Mouse (Mus musculus) myocyte (in vitro differentiated cells): ENCODE results near the gene Filip1.

Source experiments
- E2F4 ChIP-seq: IDR thresholded peaks from one replicate; pipeline ENCODE4 v1.6.1; 2011; ENCODE audit warnings: mild to moderate bottlenecking, control low read depth, moderate library complexity; ENCODE audit not compliant: insufficient read depth
- MAX ChIP-seq: IDR thresholded peaks from one replicate; pipeline ENCODE4 v1.6.1; 2011; ENCODE audit warnings: low read depth, mild to moderate bottlenecking, control low read depth
- POLR2A ChIP-seq: IDR thresholded peaks from one replicate; pipeline ENCODE4 v1.6.1; 2011; ENCODE audit warnings: low read depth, mild to moderate bottlenecking, control low read depth, moderate library complexity; ENCODE audit not compliant: insufficient read length

DNA sequence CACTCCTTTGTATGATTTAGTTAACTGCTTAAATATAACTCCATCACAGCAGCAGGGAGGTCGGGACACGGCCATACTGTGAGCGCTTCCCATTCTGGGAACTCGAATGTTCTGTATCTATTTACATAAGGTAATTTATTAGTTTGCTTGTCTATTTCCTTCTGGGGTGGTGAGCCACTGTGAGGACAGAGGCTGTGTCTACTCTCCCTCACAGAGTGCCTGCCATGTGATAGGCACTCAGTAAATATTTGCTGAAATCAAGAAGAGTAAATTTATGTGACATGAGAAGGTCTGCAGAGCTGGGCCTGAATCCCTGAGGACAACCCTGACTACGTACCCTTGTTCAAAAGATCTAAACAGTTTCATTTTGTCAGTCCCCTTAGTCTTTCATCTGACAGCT is 143.1 kb downstream of the Filip1 start:
- TF ChIP-seq POLR2A (no peak), MAX (no peak), E2F4 (no peak)
